Mouse (Mus musculus): ENCODE results near the gene Bms1.

The Bms1 gene

GRCm38 (mm10) chr6:118419050-118419920 is at the start of gene Bms1:
Bms1 (minus strand) TSS chr6:118419474.
- peak; percentile 95 to 97 for DNase-seq

GRCm38 (mm10) chr6:118462069-118462705 is 42.9 kb upstream of the Bms1 start:
- DNase-seq: no peak

GRCm38 (mm10) chr6:118457726-118458125 is 38.5 kb upstream of the Bms1 start:
- DNase-seq: no peak

- peak; percentile 92 to 93 for DNase-seq
Measured at GRCm38 (mm10) chr6:118455042-118455631, 35.9 kb upstream of the Bms1 start, which contains the start of gene Zfp248. Zfp248 (minus strand) TSS chr6:118455528.

- no peak for DNase-seq
Measured at GRCm38 (mm10) chr6:118454452-118454851, 35.2 kb upstream of the Bms1 start.

GRCm38 (mm10) chr6:118431502-118431901 is 12.2 kb upstream of the Bms1 start:
- DNase-seq: no peak

- no peak for DNase-seq
Measured at GRCm38 (mm10) chr6:118426666-118427065, 7.4 kb upstream of the Bms1 start.

GRCm38 (mm10) chr6:118410428-118410827 is 8.8 kb downstream of the Bms1 start:
- no peak for DNase-seq

- DNase-seq: no peak
Measured at GRCm38 (mm10) chr6:118408510-118408909, 10.8 kb downstream of the Bms1 start.

- DNase-seq: no peak
Measured at GRCm38 (mm10) chr6:118406421-118406820, 12.9 kb downstream of the Bms1 start.

GRCm38 (mm10) chr6:118390746-118391145 is 28.5 kb downstream of the Bms1 start:
- no peak for DNase-seq

- DNase-seq: no peak
Measured at GRCm38 (mm10) chr6:118385962-118386361, 33.3 kb downstream of the Bms1 start.

GRCm38 (mm10) chr6:118381234-118381633 is 38.0 kb downstream of the Bms1 start:
- DNase-seq: no peak

GRCm38 (mm10) chr6:118380630-118381029 is 38.6 kb downstream of the Bms1 start:
- no peak for DNase-seq

GRCm38 (mm10) chr6:118379451-118380167 is 39.7 kb downstream of the Bms1 start:
- peak; percentile 53 to 75 for DNase-seq

- no peak for DNase-seq
Measured at GRCm38 (mm10) chr6:118377611-118378010, 41.7 kb downstream of the Bms1 start.

GRCm38 (mm10) chr6:118376023-118376422 is 43.3 kb downstream of the Bms1 start:
- peak in 1 of 2 experiments; percentile 9 for DNase-seq

- DNase-seq: no peak
Measured at GRCm38 (mm10) chr6:118375457-118375856, 43.8 kb downstream of the Bms1 start.

GRCm38 (mm10) chr6:118375026-118375425 is 44.2 kb downstream of the Bms1 start:
- no peak for DNase-seq

- DNase-seq: peak; percentile 52 to 60
Measured at GRCm38 (mm10) chr6:118373294-118373693, 46.0 kb downstream of the Bms1 start.

GRCm38 (mm10) chr6:118372794-118373193 is 46.5 kb downstream of the Bms1 start:
- no peak for DNase-seq

- DNase-seq: no peak
Measured at GRCm38 (mm10) chr6:118367502-118367901, 51.8 kb downstream of the Bms1 start.

GRCm38 (mm10) chr6:118366196-118366595 is 53.1 kb downstream of the Bms1 start:
- DNase-seq: no peak
